Mouse (Mus musculus): ENCODE results near the gene Olfr201.
"Not testable (repeated sequence)": the region's sequence is repeated elsewhere in the genome, so short reads cannot be mapped to it uniquely, and the experiment has no call there.

Olfr201 gene

GRCm38 (mm10) chr16:59272532-59272931 is at the start of gene Olfr201:
Olfr201 (minus strand) TSS chr16:59272632.
- DNase-seq: not testable (repeated sequence)

- DNase-seq: no peak
These were observed 45.7 kb upstream of the Olfr201 start, which contains the start of gene Olfr204 for GRCm38 (mm10) chr16:59318148-59318547. Olfr204 (minus strand) TSS chr16:59318248.

DNA sequence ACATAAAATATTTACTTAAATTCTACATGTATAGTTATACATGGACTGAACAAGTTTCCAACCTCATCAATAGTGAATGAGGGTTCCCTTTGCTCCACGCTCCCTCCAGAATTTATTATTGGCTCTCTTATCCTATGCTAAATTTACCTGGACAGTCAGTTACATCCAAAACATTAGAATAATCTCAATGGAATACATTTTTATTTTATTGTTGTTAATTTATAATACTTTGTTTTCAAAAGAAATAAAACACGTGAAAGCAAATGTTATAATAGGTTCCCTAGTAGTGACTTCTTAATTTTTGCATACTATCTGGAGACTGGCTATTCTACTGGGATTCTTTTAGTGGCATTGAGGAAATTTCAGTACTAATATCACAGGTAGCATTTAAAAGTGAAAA is 26.1 kb upstream of the Olfr201 start, which contains the start of gene Olfr203:
Gene Olfr203, plus strand, starts transcription at position 301 of the 400 bp plus-strand sequence.
- no peak for DNase-seq

GRCm38 (mm10) chr16:59287576-59287975 is 15.1 kb upstream of the Olfr201 start:
- not testable (repeated sequence) for DNase-seq

DNA sequence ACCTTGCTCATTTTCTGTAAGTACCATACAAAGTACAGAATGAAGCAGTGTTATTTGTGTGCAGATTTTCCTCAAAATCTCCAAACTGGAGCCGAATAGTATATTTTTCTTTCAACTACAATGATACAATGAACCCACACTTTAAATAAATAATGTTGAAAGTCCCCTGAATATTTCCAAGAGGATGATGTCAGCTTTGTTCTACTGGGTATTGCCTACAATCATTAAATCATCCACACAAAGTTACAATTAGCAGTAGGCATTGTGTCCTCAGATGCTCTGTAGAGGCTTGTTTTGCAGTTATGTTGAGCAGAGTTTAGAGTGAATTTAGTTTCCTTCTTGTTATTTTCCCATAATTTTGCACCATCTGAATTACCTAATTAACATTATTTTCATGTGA is 14.3 kb upstream of the Olfr201 start, which contains the start of gene Olfr202:
Gene Olfr202, minus strand, starts transcription at position 101 of the 400 bp plus-strand sequence.
- DNase-seq: no peak

GRCm38 (mm10) chr16:59283476-59283875 is 11.0 kb upstream of the Olfr201 start:
- DNase-seq: no peak

DNA sequence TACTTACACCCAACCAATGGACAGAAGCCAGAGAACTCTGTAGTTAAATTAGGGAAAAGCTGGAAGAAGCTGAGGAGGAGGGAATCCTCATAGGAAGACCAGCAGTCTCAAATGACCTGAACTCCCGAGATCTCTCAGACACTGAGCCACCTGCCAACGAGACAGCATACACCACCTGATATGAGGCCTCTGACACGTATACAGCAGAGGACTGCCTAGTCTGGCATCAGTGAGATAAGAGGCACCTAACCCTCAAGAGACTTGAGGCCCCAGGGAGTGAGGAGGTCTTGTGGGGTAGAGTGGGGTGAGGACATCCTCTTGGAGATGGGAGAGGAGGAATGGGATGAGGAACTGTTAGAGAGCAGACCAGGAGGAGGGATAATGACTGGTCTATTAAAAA is 8.1 kb upstream of the Olfr201 start:
- DNase-seq: no peak

GRCm38 (mm10) chr16:59269097-59269496 is 3.3 kb downstream of the Olfr201 start:
- DNase-seq: not testable (repeated sequence)

DNA sequence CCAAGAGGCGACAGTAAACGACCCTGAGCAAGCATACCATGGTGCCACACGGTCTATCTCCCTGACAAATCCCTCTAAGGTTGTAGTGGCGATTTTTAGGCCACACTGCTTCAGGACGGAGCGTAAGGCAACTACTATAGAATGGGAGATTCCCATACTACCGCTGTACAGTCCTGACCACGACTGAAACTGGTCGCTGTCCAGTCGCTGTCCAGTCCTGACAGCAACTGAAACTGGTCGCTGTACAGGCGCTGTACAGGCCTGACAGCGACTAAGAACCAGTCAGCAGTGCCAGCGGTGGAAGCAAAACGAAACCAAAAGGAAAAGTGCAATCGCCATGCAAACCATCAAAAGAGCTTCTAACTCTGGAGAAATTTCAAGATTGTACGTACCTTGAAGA is 22.7 kb downstream of the Olfr201 start:
- no peak for DNase-seq

DNA sequence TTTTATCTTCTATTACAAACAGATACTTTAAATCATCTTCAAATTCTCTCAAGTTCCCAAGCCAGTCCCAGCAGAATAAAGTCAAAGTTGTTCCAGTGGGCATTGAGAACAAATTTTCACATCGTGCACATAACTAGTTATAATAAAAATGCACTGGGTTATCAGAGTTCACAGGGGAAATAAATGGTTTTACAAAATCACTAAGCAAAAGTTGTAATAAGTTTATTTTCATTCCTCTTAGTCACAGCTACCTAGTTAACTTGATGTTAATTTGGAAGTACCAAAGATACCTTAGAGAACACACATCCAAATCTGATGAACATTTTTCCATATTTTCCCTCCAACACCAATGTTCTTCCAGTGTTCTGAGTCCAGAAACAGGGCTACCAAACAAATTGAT is 52.8 kb downstream of the Olfr201 start, which contains the start of gene Olfr199:
Gene Olfr199, minus strand, starts transcription at position 101 of the 400 bp plus-strand sequence.
- DNase-seq: not testable (repeated sequence)

DNA sequence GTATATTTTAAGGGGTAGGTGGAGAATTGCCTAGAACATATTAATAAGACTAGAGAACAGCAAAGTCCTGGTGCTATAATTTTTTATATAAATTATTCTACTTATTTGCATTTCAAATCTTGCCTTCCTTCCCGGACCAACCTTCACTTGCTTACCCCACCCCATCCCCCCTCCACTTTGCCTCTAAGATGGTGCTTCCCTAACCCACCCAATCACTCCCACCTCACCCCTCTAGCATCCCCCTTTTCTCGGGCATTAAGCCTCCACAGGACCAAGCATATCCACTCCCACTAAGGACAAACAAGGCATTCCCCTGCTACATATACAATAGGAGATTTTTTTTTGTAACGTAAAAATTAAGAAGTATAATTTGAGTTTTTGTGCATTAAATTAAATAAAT is 54.6 kb downstream of the Olfr201 start:
- not testable (repeated sequence) for DNase-seq

Measured in lung, postnatal 4 days (tissue).